Mouse (Mus musculus) CH12.LX (cell line): Measurements from ENCODE around the gene Ednrb.

ENCODE experiments used
- CTCF ChIP-seq, 2 experiments: IDR thresholded peaks in 1 of 2; conservative IDR thresholded peaks in 1 of 2; 2 replicates each; pipeline ENCODE4 v1.5.1; 2011 to 2012; ENCODE audit warnings: low read depth in 2 of 2, low read length in 2 of 2, improper control_type of control experiment in 1 of 2, inconsistent platforms in 1 of 2, mild to moderate bottlenecking in 1 of 2, moderate library complexity in 1 of 2
- EP300 ChIP-seq: IDR thresholded peaks from 2 replicates; pipeline ENCODE4 v1.6.1; 2011; ENCODE audit warnings: low read length, improper control_type of control experiment
- MEF2A ChIP-seq: IDR thresholded peaks from 2 replicates; pipeline ENCODE4 v1.6.1; 2014; ENCODE audit warnings: low read depth, mild to moderate bottlenecking, inconsistent platforms, low read length, improper control_type of control experiment, borderline replicate concordance
- POLR2A ChIP-seq: IDR thresholded peaks from 2 replicates; pipeline ENCODE4 v1.6.1; 2011; ENCODE audit warnings: low read depth, mild to moderate bottlenecking, improper control_type of control experiment, low read length
- SMC3 ChIP-seq: IDR thresholded peaks from 2 replicates; pipeline ENCODE4 v1.6.1; 2011; ENCODE audit warnings: low read depth, low read length, improper control_type of control experiment
- USF2 ChIP-seq: conservative IDR thresholded peaks from 2 replicates; pipeline ENCODE4 v1.6.1; 2011; ENCODE audit warnings: low read depth, low read length, improper control_type of control experiment

GRCm38 (mm10) chr14:103778533-103779151, 65.6 kb downstream of the Ednrb start:
- TF ChIP-seq CTCF (conservative IDR thresholded peaks at IDR 0.05 in 1 of 2, IDR thresholded peaks at IDR 0.05 in 1 of 2; ENCODE audit: low read depth in 2 of 2, low read length in 2 of 2) (no peak), POLR2A (no peak), SMC3 (no peak), MEF2A (no peak), USF2 (no peak), EP300 (no peak)
